Mouse (Mus musculus): ENCODE results near the gene Fn3krp. TPM values are rescaled to one million over a fixed set of nuclear protein-coding genes. Genes with fewer than 3 reads are reported as not detected.

The Fn3krp gene
- polyA plus RNA-seq, 1 experiment from 2014 or later: 3.4 TPM

- no peak overlapping the region for H3K9ac ChIP-seq (ENCODE audit: low read depth, low read length)
- no peak overlapping the region for H3K27ac ChIP-seq (ENCODE audit: low read depth, low read length)
- no peak for ATAC-seq
- H3K27me3 ChIP-seq (replicated peaks; ENCODE audit: control insufficient read depth, insufficient read depth, low read length): no peaks in the 10 kb centered on the region
- no peaks in the 10 kb centered on the region for H3K4me1 ChIP-seq (replicated peaks; ENCODE audit: control insufficient read depth, insufficient read depth, low read length)
- H3K36me3 ChIP-seq (ENCODE audit: control insufficient read depth, insufficient read depth): no peaks in the 10 kb centered on the region
- H3K4me3 ChIP-seq (ENCODE audit: low read depth, low read length): no peak overlapping the region
- WGBS: 61% methylated on average over 5 of the region's 5 CpGs
- no peak for TF ChIP-seq CTCF (IDR thresholded peaks at IDR 0.05; ENCODE audit: low read depth)
- no peaks in the 10 kb centered on the region for H3K9me3 ChIP-seq (ENCODE audit: control insufficient read depth)
- H3K4me2 ChIP-seq (replicated peaks; ENCODE audit: low read depth): no peak overlapping the region
Observed at GRCm38 (mm10) chr11:121439686-121440292, 18.6 kb downstream of the Fn3krp start.

- WGBS: 92% methylated on average over 4 of the region's 4 CpGs
- TF ChIP-seq CTCF (IDR thresholded peaks at IDR 0.05; ENCODE audit: low read depth): no peak
- no peak for ATAC-seq
- Histone ChIP-seq H3K4me1 (replicated peaks; ENCODE audit: control insufficient read depth, insufficient read depth, low read length) (no peaks in the 10 kb centered on the region), H3K27ac (ENCODE audit: low read depth, low read length) (no peak overlapping the region), H3K4me2 (replicated peaks; ENCODE audit: low read depth) (no peak overlapping the region), H3K9me3 (ENCODE audit: control insufficient read depth) (no peaks in the 10 kb centered on the region), H3K36me3 (ENCODE audit: control insufficient read depth, insufficient read depth) (no peaks in the 10 kb centered on the region), H3K4me3 (ENCODE audit: low read depth, low read length) (no peak overlapping the region), H3K27me3 (replicated peaks; ENCODE audit: control insufficient read depth, insufficient read depth, low read length) (no peaks in the 10 kb centered on the region), H3K9ac (ENCODE audit: low read depth, low read length) (no peak overlapping the region)
Observed at GRCm38 (mm10) chr11:121441653-121442052, 20.5 kb downstream of the Fn3krp start.

GRCm38 (mm10) chr11:121442076-121442475 lies 20.9 kb downstream of the Fn3krp start:
- no peak for ATAC-seq
- TF ChIP-seq CTCF (IDR thresholded peaks at IDR 0.05; ENCODE audit: low read depth): no peak
- H3K4me2 ChIP-seq (replicated peaks; ENCODE audit: low read depth): no peak overlapping the region
- no peak overlapping the region for H3K9ac ChIP-seq (ENCODE audit: low read depth, low read length)
- no peak overlapping the region for H3K4me3 ChIP-seq (ENCODE audit: low read depth, low read length)
- no peaks in the 10 kb centered on the region for H3K4me1 ChIP-seq (replicated peaks; ENCODE audit: control insufficient read depth, insufficient read depth, low read length)
- 53% methylated on average over 2 of the region's 2 CpGs for WGBS
- H3K27ac ChIP-seq (ENCODE audit: low read depth, low read length): no peak overlapping the region
- no peaks in the 10 kb centered on the region for H3K36me3 ChIP-seq (ENCODE audit: control insufficient read depth, insufficient read depth)
- H3K27me3 ChIP-seq (replicated peaks; ENCODE audit: control insufficient read depth, insufficient read depth, low read length): no peaks in the 10 kb centered on the region
- H3K9me3 ChIP-seq (ENCODE audit: control insufficient read depth): no peaks in the 10 kb centered on the region

- peak; percentile 2; the same call in 1 of the 2 replicates for ATAC-seq
- Histone ChIP-seq H3K9me3 (ENCODE audit: control insufficient read depth) (no peaks in the 10 kb centered on the region), H3K36me3 (ENCODE audit: control insufficient read depth, insufficient read depth) (peaks cover 4% of the 10 kb centered on the region; the same call in 1 of the 2 replicates), H3K4me1 (replicated peaks; ENCODE audit: control insufficient read depth, insufficient read depth, low read length) (peaks cover 4% of the 10 kb centered on the region; the same call in 1 of the 2 replicates), H3K27ac (ENCODE audit: low read depth, low read length) (0 out of 2 replicates have a peak overlapping the region, but pooled peaks have one; percentile 35), H3K9ac (ENCODE audit: low read depth, low read length) (0 out of 2 replicates have a peak overlapping the region, but pooled peaks have one; percentile 22), H3K4me2 (replicated peaks; ENCODE audit: low read depth) (peak overlapping the region; percentile 86), H3K27me3 (replicated peaks; ENCODE audit: control insufficient read depth, insufficient read depth, low read length) (no peaks in the 10 kb centered on the region), H3K4me3 (ENCODE audit: low read depth, low read length) (peak overlapping the region; percentile 84)
- TF ChIP-seq CTCF (IDR thresholded peaks at IDR 0.05; ENCODE audit: low read depth): no peak
- WGBS: 19% methylated on average over 9 of the region's 9 CpGs
Observed at GRCm38 (mm10) chr11:121451216-121451726, 30.1 kb downstream of the Fn3krp start.

- Histone ChIP-seq H3K9me3 (ENCODE audit: control insufficient read depth) (no peaks in the 10 kb centered on the region), H3K4me1 (replicated peaks; ENCODE audit: control insufficient read depth, insufficient read depth, low read length) (peaks cover 4% of the 10 kb centered on the region; the same call in 1 of the 2 replicates), H3K4me3 (ENCODE audit: low read depth, low read length) (peak within 1 kb of the TSS; percentile 84), H3K36me3 (ENCODE audit: control insufficient read depth, insufficient read depth) (peaks cover 4% of the 10 kb centered on the region; the same call in 1 of the 2 replicates), H3K27me3 (replicated peaks; ENCODE audit: control insufficient read depth, insufficient read depth, low read length) (no peaks in the 10 kb centered on the region), H3K27ac (ENCODE audit: low read depth, low read length) (peak within 1 kb of the TSS; percentile 66; the same call in 1 of the 2 replicates), H3K4me2 (replicated peaks; ENCODE audit: low read depth) (peak within 1 kb of the TSS; percentile 86), H3K9ac (ENCODE audit: low read depth, low read length) (peak within 1 kb of the TSS; percentile 55)
- peak; percentile 98 for ATAC-seq
- under 1% methylated on average over 58 of the region's 58 CpGs for WGBS
- TF ChIP-seq CTCF (IDR thresholded peaks at IDR 0.05; ENCODE audit: low read depth): peak; percentile 33
Observed at GRCm38 (mm10) chr11:121451753-121452635, 30.8 kb downstream of the Fn3krp start, which contains the start of gene Tbcd. Gene Tbcd (plus strand): TSS chr11:121451949.

- Histone ChIP-seq H3K27ac (ENCODE audit: low read depth, low read length) (no peak overlapping the region), H3K9me3 (ENCODE audit: control insufficient read depth) (no peaks in the 10 kb centered on the region), H3K9ac (ENCODE audit: low read depth, low read length) (no peak overlapping the region), H3K4me1 (replicated peaks; ENCODE audit: control insufficient read depth, insufficient read depth, low read length) (no peaks in the 10 kb centered on the region), H3K36me3 (ENCODE audit: control insufficient read depth, insufficient read depth) (peaks cover 50% of the 10 kb centered on the region), H3K4me3 (ENCODE audit: low read depth, low read length) (no peak overlapping the region), H3K4me2 (replicated peaks; ENCODE audit: low read depth) (no peak overlapping the region), H3K27me3 (replicated peaks; ENCODE audit: control insufficient read depth, insufficient read depth, low read length) (no peaks in the 10 kb centered on the region)
- ATAC-seq: no peak
- peak; percentile 31; the same call in 1 of the 2 replicates for TF ChIP-seq CTCF (IDR thresholded peaks at IDR 0.05; ENCODE audit: low read depth)
- WGBS: 90% methylated on average over 3 of the region's 3 CpGs
Observed at GRCm38 (mm10) chr11:121457874-121458273, 36.7 kb downstream of the Fn3krp start.
